Mouse (Mus musculus) heart, embryonic 16.5 days (tissue): ENCODE measurements around the gene Zfp97. TPM values are rescaled to one million over a fixed set of nuclear protein-coding genes. Genes with fewer than 3 reads are reported as not detected.
"Not testable (repeated sequence)": the region's sequence is repeated elsewhere in the genome, so short reads cannot be mapped to it uniquely, and the experiment has no call there.

ENCODE experiments used
- ATAC-seq: fragments of 200-750 bp; cut with Nextera tagmentation; replicated peaks from 2 replicates; pipeline ENCODE4 v1.8.0; 2017; ENCODE audit warnings: moderate number of reproducible peaks; ENCODE audit not compliant: insufficient read depth, low FRiP score; ENCODE audit errors: extremely low read depth
- H3K27ac ChIP-seq: fragments of 300-500 bp; sonication (generic); 2 replicates; pipeline ENCODE4 v1.5.1; 2014; ENCODE audit warnings: mild to moderate bottlenecking, low read length, control low read depth, moderate library complexity
- H3K27me3 ChIP-seq: fragments of 300-500 bp; sonication (generic); 2 replicates; pipeline ENCODE4 v1.6.1; 2014; ENCODE audit warnings: low read length, mixed read lengths; ENCODE audit not compliant: control insufficient read depth, insufficient read depth
- H3K36me3 ChIP-seq: fragments of 300-500 bp; sonication (generic); 2 replicates; pipeline ENCODE4 v1.6.1; 2014; ENCODE audit not compliant: control insufficient read depth, insufficient read depth
- H3K4me1 ChIP-seq: fragments of 300-500 bp; sonication (generic); 2 replicates; pipeline ENCODE4 v1.6.1; 2014; ENCODE audit warnings: low read length, mixed read lengths; ENCODE audit not compliant: control insufficient read depth, insufficient read depth
- H3K4me2 ChIP-seq: fragments of 300-500 bp; sonication (generic); 2 replicates; pipeline ENCODE4 v1.6.1; 2014; ENCODE audit warnings: low read depth, mild to moderate bottlenecking, control low read depth, low read length
- H3K4me3 ChIP-seq: fragments of 300-500 bp; sonication (generic); 2 replicates; pipeline ENCODE4 v1.5.1; 2014; ENCODE audit warnings: mild to moderate bottlenecking, control low read depth, low read length
- H3K9ac ChIP-seq: fragments of 300-500 bp; sonication (generic); 2 replicates; pipeline ENCODE4 v1.6.1; 2014; ENCODE audit warnings: low read length, control low read depth
- H3K9me3 ChIP-seq: fragments of 300-500 bp; sonication (generic); replicated peaks from 2 replicates; pipeline ENCODE4 v1.6.1; 2016; ENCODE audit warnings: low read length; ENCODE audit not compliant: control insufficient read depth
- WGBS: fragments of 180-500 bp; shearing (Covaris S2); extraction: QIAGEN DNeasy Blood & Tissue Kit; methylation state at CpG from one replicate; pipeline ENCODE4 v1.1.7; 2014; 5-methylcytosine and 5-hydroxymethylcytosine counted together
- polyA plus RNA-seq: library from polyadenylated mRNA; unstranded; fragments of >200 nt; fragmentation: Nextera tagmentation; extraction: Ambion mirVana; gene quantifications from 2 replicates; pipeline ENCODE4 v1.2.1, GENCODE M21; 2015

Gene Zfp97
- 7.1 and 8.2 TPM in 2 replicates for polyA plus RNA-seq

- H3K4me3 ChIP-seq, H3K27ac ChIP-seq, H3K4me2 ChIP-seq, H3K9me3 ChIP-seq, H3K36me3 ChIP-seq, H3K9ac ChIP-seq, H3K4me1 ChIP-seq, H3K27me3 ChIP-seq: not testable (repeated sequence)
- WGBS = no CpG with 5 or more reads among the region's 8 CpGs
- peak; percentile 97 for ATAC-seq
Observed at GRCm38 (mm10) chr17:17120830-17121502, at the start of gene Zfp97. Zfp97 (plus strand) TSS chr17:17121415.

GRCm38 (mm10) chr17:17178757-17179413, 57.7 kb downstream of the Zfp97 start:
- H3K27me3 ChIP-seq, H3K4me1 ChIP-seq, H3K9me3 ChIP-seq, H3K4me3 ChIP-seq, H3K9ac ChIP-seq, H3K36me3 ChIP-seq, H3K4me2 ChIP-seq, H3K27ac ChIP-seq: not testable (repeated sequence)
- ATAC-seq = peak; percentile 98
- no CpG with 5 or more reads among the region's 8 CpGs for WGBS

GRCm38 (mm10) chr17:17194761-17195160, 73.5 kb downstream of the Zfp97 start:
- peaks cover 15% of the 10 kb centered on the region for H3K9me3 ChIP-seq
- H3K27ac ChIP-seq, ATAC-seq, H3K4me3 ChIP-seq, H3K9ac ChIP-seq, H3K36me3 ChIP-seq, H3K4me2 ChIP-seq, H3K4me1 ChIP-seq, H3K27me3 ChIP-seq: not testable (repeated sequence)

- H3K4me1 ChIP-seq = no peaks in the 10 kb centered on the region
- no peak overlapping the region for H3K4me3 ChIP-seq
- no peak for ATAC-seq
- no peaks in the 10 kb centered on the region for H3K27me3 ChIP-seq
- H3K36me3 ChIP-seq = peaks cover 7% of the 10 kb centered on the region
- H3K9me3 ChIP-seq = peaks cover 18% of the 10 kb centered on the region
- H3K9ac ChIP-seq = no peak overlapping the region
- H3K27ac ChIP-seq = no peak overlapping the region
- no peak overlapping the region for H3K4me2 ChIP-seq
Observed at GRCm38 (mm10) chr17:17195178-17195577, 74.0 kb downstream of the Zfp97 start.

GRCm38 (mm10) chr17:17196111-17196510, 74.9 kb downstream of the Zfp97 start:
- not testable (repeated sequence) for ATAC-seq, H3K4me3 ChIP-seq, H3K4me1 ChIP-seq, H3K27me3 ChIP-seq, H3K36me3 ChIP-seq, H3K27ac ChIP-seq, H3K9ac ChIP-seq, H3K4me2 ChIP-seq
- 94% methylated on average over 3 of the region's 3 CpGs for whole genome bisulfite sequencing
- peaks cover 22% of the 10 kb centered on the region for H3K9me3 ChIP-seq

Other genes with a start within 250 kb of the Zfp97 start
- 4.5 and 4.8 TPM in 2 replicates for gene Zfp960, start 57.3 kb upstream of the Zfp97 start, polyA plus RNA-seq